Mouse (Mus musculus) heart, postnatal 0 days (tissue): ENCODE data around the gene Commd1.

Source experiments
- CTCF ChIP-seq: IDR thresholded peaks from 2 replicates; pipeline ENCODE4 v1.5.1; 2016; ENCODE audit warnings: antibody characterized with exemption, control low read depth, low read depth
- EP300 ChIP-seq: IDR thresholded peaks from 2 replicates; pipeline ENCODE4 v1.6.1; 2016; ENCODE audit warnings: antibody characterized with exemption, low read depth

GRCm38 (mm10) chr11:22972746-22973526 lies 9.2 kb downstream of the Commd1 start:
- TF ChIP-seq EP300 = no peak
- TF ChIP-seq CTCF = no peak
